Mouse (Mus musculus): ENCODE measurements around the gene Xkr8. TPM values are rescaled to one million over a fixed set of nuclear protein-coding genes. Genes with fewer than 3 reads are reported as not detected.
A peak's percentile ranks its signal among the peaks of the same experiment; 100 is the strongest.
"Not testable (repeated sequence)": the region's sequence is repeated elsewhere in the genome, so short reads cannot be mapped to it uniquely, and the experiment has no call there.

The Xkr8 gene
- polyA plus RNA-seq, 1 experiment from 2014 or later = 2.5 TPM

DNA sequence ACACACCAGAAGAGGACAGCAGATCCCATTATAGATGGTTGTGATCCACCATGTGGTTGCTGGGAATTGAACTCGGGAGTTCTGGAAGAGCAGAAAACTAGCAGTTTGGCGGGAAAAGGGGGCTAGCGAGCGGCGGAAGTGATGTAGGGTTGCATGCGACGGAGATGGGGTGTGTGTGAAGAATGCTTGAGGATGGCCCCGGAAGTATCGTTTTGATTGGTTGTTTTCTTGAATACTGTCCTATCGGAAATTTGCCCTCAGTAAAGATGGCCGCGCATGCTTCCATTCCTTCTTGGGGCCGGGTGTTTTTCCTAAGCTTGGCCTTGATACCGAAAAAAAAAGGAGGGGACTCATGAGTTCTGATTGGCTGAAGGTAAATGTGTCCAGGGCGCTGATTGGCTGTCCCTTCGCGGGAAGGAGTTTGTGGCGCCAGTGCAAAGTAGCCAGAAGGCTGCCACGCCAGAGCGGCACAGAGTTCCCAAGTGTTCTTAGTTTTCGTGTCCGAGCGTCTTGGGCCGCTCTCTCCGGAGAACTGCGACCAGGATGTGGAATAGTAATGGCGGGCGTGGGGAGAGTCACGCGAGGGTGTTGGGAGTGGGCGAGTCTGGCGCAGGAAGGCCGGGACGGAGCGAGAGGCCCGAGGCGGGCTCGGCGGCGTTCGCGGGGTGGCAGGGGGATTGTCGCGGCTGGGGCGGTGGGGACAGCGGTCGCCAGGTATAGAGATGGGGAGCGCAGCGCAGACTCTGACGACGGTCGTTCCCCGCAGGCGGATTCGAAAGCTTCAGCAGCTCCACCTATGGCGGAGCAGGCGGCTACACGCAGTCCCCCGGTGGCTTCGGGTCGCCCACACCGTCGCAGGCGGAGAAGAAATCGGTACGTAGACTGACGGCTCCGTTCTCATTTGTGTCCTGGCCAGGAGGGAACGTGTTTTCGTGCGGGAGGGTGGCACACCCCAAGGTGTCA is 35.8 kb upstream of the Xkr8 start, which contains the start of gene Rpa2:
Gene Rpa2 (plus strand): TSS at position 419 of the 963 bp plus-strand sequence.
- Histone ChIP-seq H3K27me3 (ENCODE audit: control insufficient read depth, insufficient read depth, low read length) (no peaks in the 10 kb centered on the region), H3K4me2 (replicated peaks; ENCODE audit: low read depth) (peak within 1 kb of the TSS; percentile 92), H3K9me3 (ENCODE audit: control insufficient read depth, low read length) (no peaks in the 10 kb centered on the region), H3K4me3 (ENCODE audit: low read depth, low read length) (peak within 1 kb of the TSS; percentile 74), H3K4me1 (replicated peaks; ENCODE audit: control insufficient read depth, insufficient read depth) (no peaks in the 10 kb centered on the region), H3K36me3 (ENCODE audit: control insufficient read depth, insufficient read depth, low read length) (peaks cover 3% of the 10 kb centered on the region; the same call in 1 of the 2 replicates), H3K27ac (replicated peaks) (peak within 1 kb of the TSS; percentile 86), H3K9ac (ENCODE audit: low read length) (peak within 1 kb of the TSS; percentile 74)
- TF ChIP-seq CTCF (IDR thresholded peaks at IDR 0.05; ENCODE audit: low read depth) (peak; percentile 15; the same call in 1 of the 2 replicates), EP300 (optimal IDR thresholded peaks at IDR 0.05) (peak; percentile 93)
- under 1% methylated on average over 67 of the region's 71 CpGs for WGBS
- ATAC-seq (ENCODE audit: low FRiP score, low TSS enrichment) (peak; percentile 96), DNase-seq (ENCODE audit: low spot score) (peak; percentile 97)

GRCm38 (mm10) chr4:132763125-132763524 is 30.8 kb upstream of the Xkr8 start:
- not testable (repeated sequence) for H3K9me3 ChIP-seq (ENCODE audit: control insufficient read depth, low read length); DNase-seq (ENCODE audit: low spot score); H3K27ac ChIP-seq (replicated peaks); H3K4me3 ChIP-seq (ENCODE audit: low read depth, low read length); H3K4me2 ChIP-seq (replicated peaks; ENCODE audit: low read depth); ATAC-seq (ENCODE audit: low FRiP score, low TSS enrichment); H3K36me3 ChIP-seq (ENCODE audit: control insufficient read depth, insufficient read depth, low read length); H3K4me1 ChIP-seq (replicated peaks; ENCODE audit: control insufficient read depth, insufficient read depth); H3K9ac ChIP-seq (ENCODE audit: low read length); H3K27me3 ChIP-seq (ENCODE audit: control insufficient read depth, insufficient read depth, low read length)
- WGBS = 83% methylated on average over 3 of the region's 3 CpGs

DNA sequence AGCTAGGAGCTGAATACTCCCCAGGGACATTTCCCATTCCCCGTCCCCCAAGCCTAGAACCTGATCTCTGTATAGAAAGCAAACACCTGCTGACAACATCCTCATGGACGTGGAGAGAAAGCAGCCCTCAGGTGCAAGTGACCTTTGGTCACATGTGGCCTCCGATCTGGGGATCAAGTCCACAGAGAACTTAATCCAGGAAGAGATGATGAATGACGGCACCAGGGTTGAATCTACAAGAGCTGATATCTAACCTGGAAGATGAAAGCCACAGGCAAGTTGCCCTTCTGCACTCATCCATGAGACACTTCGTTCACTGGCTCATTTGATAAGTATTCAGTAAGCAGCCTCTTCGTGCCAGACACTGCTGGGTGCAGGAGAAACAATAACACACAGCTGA is 30.3 kb upstream of the Xkr8 start:
- H3K36me3 ChIP-seq (ENCODE audit: control insufficient read depth, insufficient read depth, low read length) = no peaks in the 10 kb centered on the region
- DNase-seq (ENCODE audit: low spot score) (no peak), ATAC-seq (ENCODE audit: low FRiP score, low TSS enrichment) (no peak)
- no peak overlapping the region for H3K27ac ChIP-seq (replicated peaks)
- TF ChIP-seq CTCF (IDR thresholded peaks at IDR 0.05; ENCODE audit: low read depth) (no peak), EP300 (optimal IDR thresholded peaks at IDR 0.05) (no peak)
- WGBS = 54% methylated on average over 6 of the region's 6 CpGs
- H3K4me2 ChIP-seq (replicated peaks; ENCODE audit: low read depth) = no peak overlapping the region
- no peak overlapping the region for H3K9ac ChIP-seq (ENCODE audit: low read length)
- no peaks in the 10 kb centered on the region for H3K9me3 ChIP-seq (ENCODE audit: control insufficient read depth, low read length)
- no peaks in the 10 kb centered on the region for H3K4me1 ChIP-seq (replicated peaks; ENCODE audit: control insufficient read depth, insufficient read depth)
- H3K4me3 ChIP-seq (ENCODE audit: low read depth, low read length) = no peak overlapping the region
- H3K27me3 ChIP-seq (ENCODE audit: control insufficient read depth, insufficient read depth, low read length) = no peaks in the 10 kb centered on the region

GRCm38 (mm10) chr4:132760296-132760695 is 27.9 kb upstream of the Xkr8 start:
- no peaks in the 10 kb centered on the region for H3K27me3 ChIP-seq (ENCODE audit: control insufficient read depth, insufficient read depth, low read length)
- no peak overlapping the region for H3K4me3 ChIP-seq (ENCODE audit: low read depth, low read length)
- no peak overlapping the region for H3K9ac ChIP-seq (ENCODE audit: low read length)
- DNase-seq (ENCODE audit: low spot score) = no peak
- 31% methylated on average over 3 of the region's 3 CpGs for WGBS
- TF ChIP-seq CTCF (IDR thresholded peaks at IDR 0.05; ENCODE audit: low read depth) (no peak), EP300 (optimal IDR thresholded peaks at IDR 0.05) (no peak)
- H3K4me2 ChIP-seq (replicated peaks; ENCODE audit: low read depth) = no peak overlapping the region
- no peak for ATAC-seq (ENCODE audit: low FRiP score, low TSS enrichment)
- no peak overlapping the region for H3K27ac ChIP-seq (replicated peaks)
- H3K36me3 ChIP-seq (ENCODE audit: control insufficient read depth, insufficient read depth, low read length) = no peaks in the 10 kb centered on the region
- peaks cover 4% of the 10 kb centered on the region; the same call in 1 of the 2 replicates for H3K4me1 ChIP-seq (replicated peaks; ENCODE audit: control insufficient read depth, insufficient read depth)
- H3K9me3 ChIP-seq (ENCODE audit: control insufficient read depth, low read length) = no peaks in the 10 kb centered on the region

DNA sequence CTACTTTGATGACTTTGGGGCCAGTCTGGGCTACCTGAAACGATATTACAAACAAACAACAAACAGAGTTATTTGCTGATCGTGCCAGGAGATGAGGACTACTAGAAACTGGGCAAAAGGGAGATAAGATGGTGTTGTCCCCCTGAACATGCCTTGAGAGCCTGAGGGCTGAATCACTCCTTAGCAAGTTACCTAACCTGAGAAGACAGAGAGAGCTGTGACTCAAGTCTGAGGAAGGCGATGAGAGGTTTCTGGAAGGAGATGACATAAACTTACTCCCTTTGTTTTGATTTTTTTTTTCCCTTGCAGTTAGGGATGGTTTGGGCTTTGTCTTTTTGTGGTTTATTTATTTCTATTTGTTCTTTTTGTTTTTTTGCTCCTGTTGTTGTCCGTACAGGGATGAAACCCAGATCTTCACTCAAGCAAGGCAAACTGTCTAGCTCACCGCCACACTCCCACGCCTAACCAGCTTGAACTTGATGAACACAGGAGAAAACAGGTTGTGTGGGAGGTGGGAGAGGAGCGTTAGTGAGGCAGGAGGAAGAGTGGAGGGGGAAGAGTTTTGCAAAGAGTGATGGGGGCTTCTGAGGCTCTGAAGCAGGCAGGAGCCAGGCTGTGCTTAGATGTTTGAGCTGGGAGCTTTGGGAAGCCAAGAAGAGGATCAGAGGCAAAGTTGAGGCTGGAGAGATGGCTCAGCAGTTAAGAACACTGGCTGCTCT is 25.4 kb upstream of the Xkr8 start:
- 74% methylated on average over 7 of the region's 7 CpGs for WGBS
- Histone ChIP-seq H3K4me3 (ENCODE audit: low read depth, low read length) (no peak overlapping the region), H3K4me2 (replicated peaks; ENCODE audit: low read depth) (no peak overlapping the region), H3K27me3 (ENCODE audit: control insufficient read depth, insufficient read depth, low read length) (no peaks in the 10 kb centered on the region), H3K9me3 (ENCODE audit: control insufficient read depth, low read length) (no peaks in the 10 kb centered on the region), H3K36me3 (ENCODE audit: control insufficient read depth, insufficient read depth, low read length) (no peaks in the 10 kb centered on the region), H3K27ac (replicated peaks) (0 out of 2 replicates have a peak overlapping the region, but pooled peaks have one; percentile 35), H3K9ac (ENCODE audit: low read length) (no peak overlapping the region; the same call in 1 of the 2 replicates), H3K4me1 (replicated peaks; ENCODE audit: control insufficient read depth, insufficient read depth) (peaks cover 4% of the 10 kb centered on the region; the same call in 1 of the 2 replicates)
- TF ChIP-seq EP300 (optimal IDR thresholded peaks at IDR 0.05) = no peak
- no peak for TF ChIP-seq CTCF (IDR thresholded peaks at IDR 0.05; ENCODE audit: low read depth)
- ATAC-seq (ENCODE audit: low FRiP score, low TSS enrichment) (no peak), DNase-seq (ENCODE audit: low spot score) (no peak)

Data from stomach, postnatal 0 days (tissue).